Mouse (Mus musculus): ENCODE measurements around the gene Aldh1a2. TPM values are rescaled to one million over a fixed set of nuclear protein-coding genes. Genes with fewer than 3 reads are reported as not detected.
A peak's percentile ranks its signal among the peaks of the same experiment; 100 is the strongest.

Gene Aldh1a2
- total RNA-seq, 2 experiments from 2014 or later = 8.1 to 10.0 TPM

DNA sequence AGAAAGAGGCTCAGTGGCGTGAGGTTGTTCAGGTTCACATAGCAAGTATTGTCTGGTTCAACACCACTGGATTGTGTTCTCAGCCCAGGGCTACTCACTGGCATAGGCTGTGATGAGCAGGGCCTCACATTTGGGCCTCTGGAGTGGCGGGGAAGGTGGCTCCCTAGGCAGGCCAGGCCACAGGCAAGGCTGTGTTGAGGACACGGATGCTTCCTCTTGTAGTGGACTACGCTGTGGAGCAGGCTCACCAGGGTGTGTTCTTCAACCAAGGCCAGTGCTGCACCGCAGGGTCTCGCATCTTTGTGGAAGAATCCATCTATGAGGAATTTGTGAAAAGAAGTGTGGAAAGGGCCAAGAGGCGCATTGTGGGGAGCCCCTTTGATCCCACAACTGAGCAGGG is 67.6 kb downstream of the Aldh1a2 start:
- DNase-seq (ENCODE audit: low spot score in 2 of 2) = no peak
- intact Hi-C loops (cut with DNase I) = no loop called here

DNA sequence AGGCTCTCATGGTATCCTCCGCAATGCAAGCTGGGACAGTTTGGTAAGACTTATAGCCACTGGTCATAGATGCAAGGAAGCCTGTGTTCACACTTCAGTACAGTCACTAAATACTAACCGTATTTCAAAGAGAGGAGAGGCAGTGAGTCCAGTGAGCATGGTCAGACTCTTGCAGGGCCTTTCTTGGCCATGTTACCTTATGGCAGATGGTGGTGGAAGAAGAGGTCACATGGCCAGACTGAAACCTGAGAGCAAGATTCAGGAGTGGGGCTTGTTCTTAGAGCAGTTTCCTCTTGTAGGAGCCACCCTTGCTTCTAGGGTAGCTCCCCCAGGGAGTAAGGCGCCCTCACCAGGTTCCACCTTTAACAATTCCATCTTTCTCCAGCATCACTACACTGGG is 69.6 kb downstream of the Aldh1a2 start:
- DNase-seq (ENCODE audit: low spot score in 2 of 2) = no peak
- intact Hi-C loops (cut with DNase I) = no loop called here

DNA sequence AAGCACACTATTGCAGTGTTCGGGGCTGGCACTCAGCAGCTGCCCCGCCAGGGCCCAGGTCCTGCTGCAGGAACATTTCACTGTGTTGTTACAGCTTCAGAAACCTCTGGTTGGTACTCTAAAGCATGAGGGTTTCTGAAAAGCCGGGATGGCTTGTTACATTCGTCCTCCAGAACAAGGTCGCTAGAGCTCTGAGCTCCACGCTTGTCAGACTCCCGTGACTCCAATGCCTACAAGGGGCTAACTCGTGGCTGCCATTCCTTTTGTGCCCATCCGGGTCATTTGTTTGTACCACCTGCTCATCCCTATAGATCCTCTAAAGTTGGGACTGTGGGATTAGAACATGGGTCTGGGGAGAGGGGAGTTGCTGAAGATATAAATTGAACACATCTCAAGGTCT is 70.8 kb downstream of the Aldh1a2 start:
- no peak for DNase-seq (ENCODE audit: low spot score in 2 of 2)
- intact Hi-C loops (cut with DNase I) = no loop called here

DNA sequence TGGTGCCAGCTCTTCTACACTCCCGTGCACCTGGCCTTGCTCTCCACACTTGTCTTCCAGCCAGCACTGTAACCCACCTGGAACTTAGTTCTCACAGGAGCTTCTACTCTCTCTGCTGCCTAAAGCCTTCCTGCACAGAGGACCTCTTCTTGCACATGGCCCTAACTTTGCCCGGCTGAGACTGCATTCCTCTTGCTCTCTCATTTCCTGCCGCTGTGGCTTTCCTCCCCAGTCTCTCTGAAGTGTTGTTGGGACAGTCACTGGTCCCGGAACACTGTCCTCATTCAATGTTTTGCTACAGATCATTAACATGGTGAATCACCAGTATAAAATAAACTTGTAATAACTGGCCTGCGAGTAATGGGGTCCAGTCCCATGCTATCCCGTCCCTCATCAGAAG is 73.1 kb downstream of the Aldh1a2 start:
- intact Hi-C loops (cut with DNase I) = no loop called here
- DNase-seq (ENCODE audit: low spot score in 2 of 2) = no peak

DNA sequence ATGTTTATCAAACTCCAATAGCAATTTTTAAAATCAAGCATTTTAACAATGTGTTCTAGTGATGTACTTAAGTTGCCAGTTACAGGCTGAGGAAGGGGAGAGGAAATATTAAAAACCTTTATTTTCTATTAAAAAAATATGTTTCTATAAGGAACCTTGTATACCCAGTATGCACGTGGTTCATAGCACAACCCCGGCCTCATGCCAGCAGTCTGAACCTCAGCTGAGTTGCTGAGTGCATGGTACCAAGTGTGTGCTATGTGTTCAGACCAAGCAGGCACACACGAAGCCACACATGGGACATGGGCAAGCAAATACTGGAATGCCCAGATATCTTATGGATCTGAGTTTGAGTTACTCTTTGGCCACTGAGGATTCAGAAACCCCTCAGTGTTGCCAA is 74.2 kb downstream of the Aldh1a2 start:
- DNase-seq (ENCODE audit: low spot score in 2 of 2) = no peak
- intact Hi-C loops (cut with DNase I) = no loop called here

DNA sequence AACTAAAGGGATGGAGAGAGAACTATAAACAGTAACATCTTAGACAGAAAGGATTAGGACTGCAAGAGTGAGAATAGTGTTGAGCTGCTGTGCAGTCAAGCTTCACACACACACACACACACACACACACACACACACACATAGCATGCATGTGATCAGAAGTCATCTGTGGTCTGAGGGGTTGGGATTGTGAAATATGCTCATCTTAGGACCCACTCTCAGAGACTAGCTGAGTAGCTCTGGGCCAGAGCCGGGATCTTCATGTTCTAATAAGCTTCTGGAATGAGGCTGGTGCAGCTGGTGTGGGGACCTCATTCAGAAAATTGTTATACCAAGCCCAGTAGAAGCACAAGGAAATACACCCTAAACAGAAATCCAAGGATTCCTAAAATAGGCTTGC is 75.1 kb downstream of the Aldh1a2 start:
- intact Hi-C loops (cut with DNase I) = no loop called here
- DNase-seq (ENCODE audit: low spot score in 2 of 2) = no peak

DNA sequence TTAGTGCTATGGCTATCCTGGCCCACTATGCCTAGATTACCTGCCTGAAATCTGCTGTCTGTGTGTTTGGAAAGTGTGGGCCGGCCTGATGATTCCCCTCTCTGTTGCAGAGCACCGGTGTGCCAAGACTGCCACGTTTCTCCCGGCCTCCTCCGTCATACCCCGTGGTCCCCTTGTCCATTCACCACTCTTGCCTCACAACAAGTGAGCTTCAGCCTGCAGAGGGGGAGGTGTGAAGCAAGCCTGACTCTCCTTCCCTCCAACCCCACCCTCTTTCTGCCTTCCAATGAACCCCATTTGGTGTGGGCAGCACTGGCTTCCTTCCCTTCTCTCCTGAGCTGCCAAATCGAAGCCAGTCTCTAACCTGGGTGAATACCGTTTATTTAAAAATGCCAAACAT is 79.9 kb downstream of the Aldh1a2 start:
- intact Hi-C loops (cut with DNase I) = no loop called here
- no peak for DNase-seq (ENCODE audit: low spot score in 2 of 2)

DNA sequence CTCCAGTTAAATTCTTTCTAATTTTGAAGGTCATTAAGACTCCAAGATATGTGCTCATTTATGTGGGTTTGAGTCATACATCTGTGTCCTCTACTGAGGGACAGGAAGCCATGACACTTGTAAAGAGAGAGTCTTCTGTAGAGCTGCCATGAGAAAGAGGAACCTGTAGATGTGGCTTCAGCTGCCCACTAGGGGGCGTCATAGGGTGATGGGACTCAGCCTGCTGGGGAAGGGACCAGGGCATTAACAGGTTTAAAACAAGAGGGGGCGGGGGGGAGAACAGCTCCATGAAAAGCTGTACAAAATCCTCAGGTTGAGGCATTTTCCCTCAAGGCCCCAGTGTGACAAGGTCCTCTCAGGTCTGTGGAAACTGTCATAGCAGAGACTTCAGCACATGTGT is 88.0 kb downstream of the Aldh1a2 start:
- intact Hi-C loops (cut with DNase I) = no loop called here
- no peak for DNase-seq (ENCODE audit: low spot score in 2 of 2)

DNA sequence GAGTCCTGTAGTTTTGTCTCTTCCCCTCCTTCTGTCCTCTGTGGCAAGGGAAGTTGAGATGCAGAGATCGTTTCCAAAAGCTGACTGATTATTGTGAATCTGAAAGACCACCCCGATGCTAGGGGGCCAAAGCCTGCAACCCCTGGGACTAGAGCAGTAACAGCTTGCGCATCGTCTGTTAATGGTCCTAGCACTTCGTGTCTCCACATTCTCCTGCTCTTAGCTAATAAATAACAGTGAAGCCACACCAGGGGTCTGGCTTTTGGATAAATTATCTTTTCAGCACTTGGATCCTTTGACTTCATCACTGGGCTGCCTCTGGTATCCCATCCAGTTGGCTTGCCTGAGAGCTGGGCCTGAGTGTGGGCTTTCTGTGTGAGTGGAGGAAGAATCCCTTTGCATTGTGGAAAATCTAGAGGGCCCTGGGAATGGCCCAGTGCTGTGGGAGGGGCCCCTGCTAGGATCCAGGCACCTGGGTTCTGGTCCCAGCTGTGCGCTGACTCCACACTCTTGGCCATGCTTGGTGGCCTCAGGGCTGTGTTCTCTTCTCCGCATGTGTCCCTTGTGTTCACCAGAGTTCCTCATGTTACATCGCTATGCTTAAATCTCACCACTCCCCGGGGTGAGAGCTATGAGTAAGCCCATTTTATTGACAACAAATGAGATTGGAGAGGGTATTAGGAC is 91.7 kb downstream of the Aldh1a2 start:
- intact Hi-C loops (cut with DNase I) = no loop called here

DNA sequence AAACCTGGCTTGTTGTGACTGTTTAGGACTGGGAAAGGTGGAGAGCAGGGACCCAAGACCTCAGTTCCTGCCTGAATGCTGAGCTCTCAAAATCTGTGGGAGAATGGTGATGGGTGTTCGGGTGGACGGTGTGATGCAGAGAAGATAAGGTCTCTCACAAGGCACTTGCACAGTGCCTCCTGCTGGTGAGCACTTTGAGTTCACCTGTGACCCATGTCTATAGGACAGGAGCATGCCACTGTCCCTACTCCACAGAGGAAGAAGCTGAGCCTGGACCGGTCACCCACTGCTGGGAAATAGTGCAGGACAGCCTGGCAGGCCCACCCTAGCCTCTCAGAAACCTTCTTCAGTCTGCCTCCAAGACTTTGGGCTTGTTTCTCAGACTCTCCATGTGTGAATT is 100.4 kb downstream of the Aldh1a2 start:
- intact Hi-C loops (cut with DNase I) = no loop called here
- DNase-seq (ENCODE audit: low spot score in 2 of 2) = no peak

More for the DNA sequence above, 91.7 kb downstream of the Aldh1a2 start:
- no peak for DNase-seq (ENCODE audit: low spot score in 2 of 2)

DNA sequence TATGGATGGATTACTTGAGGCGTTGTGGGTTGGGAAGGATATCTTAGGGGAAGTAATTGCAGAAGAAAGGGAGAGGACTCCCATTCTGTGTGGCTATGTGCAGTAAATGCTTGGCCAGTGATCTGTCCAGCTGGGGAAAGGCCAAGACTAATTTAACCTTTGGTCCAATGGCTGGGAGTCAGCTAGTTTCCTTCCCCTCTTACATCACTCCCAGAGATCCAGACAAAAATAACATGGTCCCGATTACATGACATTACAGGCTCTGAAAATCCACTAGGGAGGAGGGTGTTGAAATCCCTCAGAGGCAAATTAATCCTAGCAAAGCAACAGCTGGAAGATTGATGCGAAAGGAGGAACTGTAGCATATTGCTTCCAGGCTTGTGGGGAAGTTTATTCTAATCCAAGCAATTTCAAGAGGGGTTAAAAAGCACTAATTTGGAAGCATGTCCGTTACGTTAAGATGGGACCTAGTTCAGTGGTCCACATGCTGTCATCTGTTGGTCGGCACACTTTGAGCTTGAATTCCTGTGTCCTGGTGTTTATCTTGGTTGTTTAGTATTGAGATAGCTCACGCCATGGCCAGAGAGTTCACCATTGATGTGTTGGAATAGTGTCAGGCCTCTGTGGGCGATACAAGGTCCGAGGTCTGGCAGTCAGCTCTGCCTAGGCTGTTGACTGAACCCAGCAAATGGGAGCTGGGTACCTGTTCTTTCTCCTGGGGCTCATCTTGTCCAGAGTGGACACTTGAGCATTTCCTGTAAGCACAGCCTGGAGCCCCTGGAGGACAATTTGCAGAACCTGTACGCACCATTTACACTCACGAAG is 101.7 kb downstream of the Aldh1a2 start:
- intact Hi-C loops (cut with DNase I) = no loop called here
- no peak for DNase-seq (ENCODE audit: low spot score in 2 of 2)

DNA sequence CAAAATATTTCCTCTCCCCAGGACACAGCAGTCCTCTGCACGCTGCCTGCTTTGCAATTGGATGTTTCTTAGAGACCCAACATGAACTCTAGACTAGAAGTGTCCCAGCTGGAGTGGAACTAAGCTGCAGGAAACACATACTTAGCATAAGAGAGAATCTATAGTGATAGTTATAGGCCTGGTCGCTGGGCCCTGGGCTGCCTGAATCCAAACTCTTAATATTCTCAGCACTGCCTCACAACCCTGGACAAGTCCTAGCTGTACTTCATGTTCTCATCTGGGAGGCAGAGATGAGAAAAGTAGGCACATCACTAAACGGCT is 102.3 kb downstream of the Aldh1a2 start:
- intact Hi-C loops (cut with DNase I) = no loop called here
- no peak for DNase-seq (ENCODE audit: low spot score in 2 of 2)

DNA sequence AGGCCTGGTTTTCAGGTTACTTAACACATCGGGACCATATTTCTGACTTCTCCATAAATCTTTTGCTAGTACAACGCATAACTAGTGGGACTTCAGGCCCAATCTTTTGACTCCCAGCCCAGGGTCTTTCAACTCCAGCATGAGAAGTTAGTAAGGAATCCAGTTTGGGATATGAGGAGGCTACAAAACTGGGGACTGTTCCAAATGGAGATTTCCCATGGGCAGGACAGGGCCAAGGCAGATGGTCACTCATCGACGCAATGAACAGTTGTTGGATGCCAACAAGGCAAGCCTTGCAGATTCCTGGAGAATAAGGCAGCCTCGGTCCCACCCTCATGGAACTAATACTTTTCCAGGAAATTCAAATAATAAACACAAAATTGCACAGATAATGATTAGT is 104.2 kb downstream of the Aldh1a2 start:
- intact Hi-C loops (cut with DNase I) = no loop called here

DNA sequence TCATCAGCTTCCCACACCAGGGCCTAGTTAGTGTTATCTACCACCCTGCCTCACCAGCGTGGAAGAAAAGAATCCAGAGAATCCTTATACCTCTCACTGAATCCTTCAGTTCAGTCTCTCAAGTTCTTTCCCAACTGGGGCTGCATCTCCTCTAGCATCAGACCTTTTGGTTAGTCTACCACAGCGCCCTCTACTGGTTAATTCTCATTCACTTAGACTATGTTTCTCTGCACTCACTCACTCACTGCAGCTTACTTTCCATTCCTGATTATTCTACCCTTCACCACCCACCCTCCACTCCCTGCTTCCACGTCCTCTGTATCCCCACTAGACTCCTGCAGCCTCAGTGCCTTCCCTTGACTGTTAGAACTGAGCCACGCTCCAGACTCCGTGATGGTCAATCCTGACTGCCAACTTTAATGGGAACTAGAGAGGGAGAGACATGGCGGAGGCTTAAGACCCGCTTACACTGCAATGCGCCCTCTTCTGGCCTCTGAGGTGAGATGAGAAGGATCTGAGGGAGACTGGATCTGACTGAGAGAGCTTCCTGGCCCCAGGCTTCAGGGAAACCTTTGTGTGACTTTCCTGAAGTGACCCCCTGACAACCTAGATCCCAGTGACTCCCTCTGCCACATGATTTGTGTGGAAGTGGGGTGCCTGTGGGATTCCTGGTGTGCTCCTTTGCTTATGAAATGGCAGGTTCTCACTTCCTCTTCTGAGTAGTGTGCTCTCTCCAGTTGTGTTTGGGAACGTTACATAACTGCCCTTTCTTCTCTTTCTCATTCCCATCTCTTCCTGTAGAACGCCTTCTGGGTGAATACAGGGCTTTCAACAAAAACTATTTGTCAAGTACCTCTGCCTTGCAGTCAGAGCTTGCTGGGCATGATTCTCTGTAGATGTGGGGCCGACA is 104.9 kb downstream of the Aldh1a2 start:
- DNase-seq (ENCODE audit: low spot score in 2 of 2) = peak in 1 of 2 experiments; percentile 3
- intact Hi-C loops (cut with DNase I) = no loop called here

More for the DNA sequence above, 104.2 kb downstream of the Aldh1a2 start:
- no peak for DNase-seq (ENCODE audit: low spot score in 2 of 2)

DNA sequence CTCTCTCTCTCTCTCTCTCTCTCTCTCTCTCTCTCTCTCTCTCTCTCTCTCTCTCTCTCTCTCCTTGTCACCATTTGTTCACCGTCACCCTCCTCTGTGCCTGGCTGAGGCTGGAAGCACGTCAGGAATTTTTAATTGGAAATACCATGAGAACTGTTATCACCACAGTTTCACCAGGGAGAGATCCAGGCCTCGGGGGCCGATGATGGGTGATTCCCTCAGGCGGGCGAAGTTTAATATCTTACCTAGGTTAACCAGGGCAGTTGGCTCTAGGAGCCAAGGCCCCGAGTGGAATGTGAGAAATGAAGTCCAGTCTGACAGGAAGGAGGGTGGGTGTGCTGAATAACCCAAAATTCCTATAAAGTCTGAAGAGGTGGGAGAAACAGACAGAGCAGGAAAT is 105.8 kb downstream of the Aldh1a2 start:
- no peak for DNase-seq (ENCODE audit: low spot score in 2 of 2)
- intact Hi-C loops (cut with DNase I) = no loop called here

DNA sequence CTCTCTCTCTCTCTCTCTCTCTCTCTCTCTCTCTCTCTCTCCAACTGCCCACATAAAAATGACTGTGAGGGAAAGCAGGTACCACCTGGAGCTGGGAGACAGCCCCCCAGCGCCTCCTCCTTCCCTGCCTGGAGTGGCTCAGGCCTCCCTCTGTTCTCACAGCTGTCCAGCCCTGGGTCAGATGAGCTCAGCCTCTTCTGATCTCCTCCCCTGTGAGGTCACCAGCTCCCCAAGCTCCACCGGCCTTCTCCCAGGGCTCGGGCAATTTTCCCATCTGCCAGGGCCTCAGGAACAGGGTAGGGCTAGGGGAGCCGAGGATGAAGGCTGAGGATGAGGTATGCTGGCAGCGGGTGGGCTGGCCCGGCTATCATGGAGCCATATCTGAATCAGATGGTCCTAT is 106.3 kb downstream of the Aldh1a2 start:
- no peak for DNase-seq (ENCODE audit: low spot score in 2 of 2)
- intact Hi-C loops (cut with DNase I) = no loop called here

DNA sequence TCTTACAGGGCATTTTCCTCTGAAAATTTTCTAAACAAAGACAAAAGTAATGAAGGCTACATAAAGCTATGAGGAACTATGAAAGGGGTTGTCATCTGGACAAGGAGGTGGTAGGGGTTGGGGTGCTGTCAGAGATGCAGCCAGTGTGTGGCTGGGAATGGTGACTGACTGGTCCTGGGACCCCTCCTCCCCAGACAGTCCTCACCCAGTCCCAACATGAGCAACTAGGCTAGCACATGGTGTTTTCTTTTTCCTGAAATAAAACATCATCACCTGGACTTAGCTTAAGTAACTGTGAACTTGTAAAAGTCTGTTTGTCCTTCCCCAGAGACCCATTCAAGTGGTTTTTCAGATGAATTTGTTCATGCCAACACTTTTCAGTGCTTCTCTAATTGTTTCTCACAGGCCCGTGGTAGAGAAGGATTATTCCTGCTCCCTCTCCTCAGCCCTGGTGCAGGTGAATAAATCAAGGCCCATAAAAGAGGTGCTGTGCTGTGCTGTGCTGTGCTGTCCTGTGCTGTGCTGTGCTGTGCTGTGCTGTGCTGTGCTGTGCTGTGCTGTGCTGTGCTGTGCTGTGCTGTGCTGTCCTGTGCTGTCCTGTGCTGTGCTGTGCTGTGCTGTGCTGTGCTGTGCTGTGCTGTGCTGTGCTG is 107.8 kb downstream of the Aldh1a2 start:
- intact Hi-C loops (cut with DNase I) = no loop called here
- DNase-seq (ENCODE audit: low spot score in 2 of 2) = no peak

DNA sequence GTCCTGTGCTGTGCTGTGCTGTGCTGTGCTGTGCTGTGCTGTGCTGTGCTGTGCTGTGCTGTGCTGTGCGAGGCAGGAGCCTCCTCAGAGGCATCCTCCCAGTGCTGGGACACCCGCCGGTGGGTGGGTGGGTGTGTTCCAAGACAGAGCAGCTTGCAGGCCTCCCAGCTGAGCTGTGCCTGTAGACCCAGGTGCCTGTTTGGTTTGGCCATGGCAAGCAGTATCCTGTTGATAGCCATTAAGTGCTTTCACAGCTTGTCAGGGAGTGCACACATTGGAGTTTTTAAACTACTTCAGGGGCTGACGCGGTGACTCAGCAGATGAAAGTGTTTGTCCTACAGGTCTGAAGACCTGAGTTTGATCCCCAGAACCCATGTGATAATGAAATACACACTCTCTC is 108.5 kb downstream of the Aldh1a2 start:
- DNase-seq (ENCODE audit: low spot score in 2 of 2) = peak in 1 of 2 experiments; percentile 2
- intact Hi-C loops (cut with DNase I) = no loop called here

DNA sequence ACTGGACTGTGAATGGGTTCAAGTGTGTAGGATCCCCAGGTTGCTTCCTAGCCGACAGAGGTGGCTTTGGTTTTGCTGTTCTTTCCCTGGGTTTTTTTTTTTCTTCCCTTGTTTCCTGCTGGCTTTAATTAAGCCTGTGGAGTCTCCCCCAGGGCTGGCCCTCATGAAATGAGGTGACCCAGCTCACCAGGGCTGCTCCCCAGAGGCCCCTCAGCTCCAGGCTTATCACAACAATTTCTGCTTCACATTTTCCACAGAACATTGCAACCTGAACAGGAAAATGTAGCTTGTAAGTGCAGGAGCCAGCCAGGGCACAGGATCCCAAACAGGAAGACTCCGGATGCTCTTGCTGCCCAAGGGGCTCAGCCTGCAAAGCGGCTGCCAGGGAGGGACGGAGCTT is 110.7 kb downstream of the Aldh1a2 start:
- DNase-seq (ENCODE audit: low spot score in 2 of 2) = no peak
- intact Hi-C loops (cut with DNase I) = no loop called here

DNA sequence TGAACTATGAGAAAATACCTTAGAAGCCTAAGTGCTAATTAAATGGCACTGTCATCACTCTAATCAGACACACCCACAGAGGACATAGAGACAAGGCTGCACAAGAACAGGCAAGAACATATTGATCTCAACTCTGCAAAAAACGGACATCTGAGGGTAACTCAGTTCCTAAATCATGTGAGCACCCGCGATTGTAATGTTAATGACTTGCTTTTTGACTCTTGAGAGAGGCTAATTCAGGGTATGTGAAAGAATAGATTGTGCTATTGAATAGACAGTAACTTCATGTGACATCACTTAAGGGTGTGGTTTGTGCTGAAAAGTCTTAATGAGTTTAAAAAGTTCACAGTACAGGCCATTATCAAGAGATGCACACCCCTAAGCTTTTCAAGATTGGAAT is 116.1 kb downstream of the Aldh1a2 start:
- intact Hi-C loops (cut with DNase I) = no loop called here
- no peak for DNase-seq (ENCODE audit: low spot score in 2 of 2)
